Mouse (Mus musculus) hindbrain, embryonic 16.5 days (tissue): Measurements from ENCODE around the gene Jund. TPM values are rescaled to one million over a fixed set of nuclear protein-coding genes. Genes with fewer than 3 reads are reported as not detected.

Source experiments
- ATAC-seq: fragments of 200-750 bp; cut with Nextera tagmentation; 2 replicates; pipeline ENCODE4 v1.8.0; 2017; ENCODE audit warnings: moderate TSS enrichment, moderate library complexity
- H3K27ac ChIP-seq: fragments of 300-500 bp; sonication (generic); 2 replicates; pipeline ENCODE4 v1.5.1; 2014; ENCODE audit warnings: low read depth, mild to moderate bottlenecking, control low read depth, low read length, moderate library complexity
- H3K27me3 ChIP-seq: fragments of 300-500 bp; sonication (generic); replicated peaks from 2 replicates; pipeline ENCODE4 v1.6.1; 2014; ENCODE audit warnings: low read length; ENCODE audit not compliant: control insufficient read depth, insufficient read depth
- H3K36me3 ChIP-seq: fragments of 300-500 bp; sonication (generic); 2 replicates; pipeline ENCODE4 v1.6.1; 2014; ENCODE audit warnings: mild to moderate bottlenecking, low read length, moderate library complexity, mixed read lengths; ENCODE audit not compliant: control insufficient read depth, insufficient read depth
- H3K4me1 ChIP-seq: fragments of 300-500 bp; sonication (generic); 2 replicates; pipeline ENCODE4 v1.6.1; 2014; ENCODE audit warnings: low read depth, low read length; ENCODE audit not compliant: control insufficient read depth, insufficient read depth
- H3K4me2 ChIP-seq: fragments of 300-500 bp; sonication (generic); 2 replicates; pipeline ENCODE4 v1.6.1; 2014; ENCODE audit warnings: mild to moderate bottlenecking, low read length, control low read depth, moderate library complexity
- H3K4me3 ChIP-seq: fragments of 300-500 bp; sonication (generic); 2 replicates; pipeline ENCODE4 v1.5.1; 2014; ENCODE audit warnings: mild to moderate bottlenecking, low read length, control low read depth, moderate library complexity
- H3K9ac ChIP-seq: fragments of 300-500 bp; sonication (generic); 2 replicates; pipeline ENCODE4 v1.6.1; 2014; ENCODE audit warnings: low read depth, mild to moderate bottlenecking, control low read depth, low read length, moderate library complexity
- H3K9me3 ChIP-seq: fragments of 300-500 bp; sonication (generic); 2 replicates; pipeline ENCODE4 v1.6.1; 2014; ENCODE audit warnings: mild to moderate bottlenecking, low read length, moderate library complexity; ENCODE audit not compliant: control insufficient read depth
- WGBS: fragments of 180-500 bp; shearing (Covaris S2); extraction: QIAGEN DNeasy Blood & Tissue Kit; methylation state at CpG from one replicate; pipeline ENCODE4 v1.1.7; 2014; 5-methylcytosine and 5-hydroxymethylcytosine counted together
- polyA plus RNA-seq: library from polyadenylated mRNA; unstranded; fragments of >200 nt; fragmentation: Nextera tagmentation; extraction: Ambion mirVana; gene quantifications from 2 replicates; pipeline ENCODE4 v1.2.1, GENCODE M21; 2015

Gene Jund
- polyA plus RNA-seq, 1 experiment from 2014 or later = 60.0 TPM

- Histone ChIP-seq H3K4me3 (peak overlapping the region; percentile 95), H3K27me3 (no peaks in the 10 kb centered on the region), H3K27ac (peak overlapping the region; percentile 99), H3K9ac (peak overlapping the region; percentile 99), H3K9me3 (no peaks in the 10 kb centered on the region), H3K4me2 (peak overlapping the region; percentile 86), H3K4me1 (peaks cover 40% of the 10 kb centered on the region), H3K36me3 (no peaks in the 10 kb centered on the region)
- no peak for ATAC-seq
- WGBS = 52% methylated on average over 10 of the region's 10 CpGs
These were observed 2.6 kb downstream of the Jund start for GRCm38 (mm10) chr8:70701048-70701981.

GRCm38 (mm10) chr8:70701982-70702841 lies 3.5 kb downstream of the Jund start:
- no peaks in the 10 kb centered on the region for H3K36me3 ChIP-seq
- no peak overlapping the region for H3K9ac ChIP-seq
- H3K27me3 ChIP-seq = no peaks in the 10 kb centered on the region
- no peak overlapping the region; the same call in 1 of the 2 replicates for H3K4me3 ChIP-seq
- H3K9me3 ChIP-seq = no peaks in the 10 kb centered on the region
- WGBS = 76% methylated on average over 2 of the region's 2 CpGs
- no peak for ATAC-seq
- H3K4me1 ChIP-seq = peaks cover 31% of the 10 kb centered on the region
- peak overlapping the region; percentile 86 for H3K4me2 ChIP-seq
- H3K27ac ChIP-seq = no peak overlapping the region

- Histone ChIP-seq H3K9ac (no peak overlapping the region), H3K4me1 (peaks cover 26% of the 10 kb centered on the region), H3K4me3 (no peak overlapping the region), H3K27me3 (no peaks in the 10 kb centered on the region), H3K27ac (no peak overlapping the region), H3K36me3 (no peaks in the 10 kb centered on the region), H3K4me2 (peak overlapping the region; percentile 86; the same call in 1 of the 2 replicates), H3K9me3 (no peaks in the 10 kb centered on the region)
- WGBS = 80% methylated on average over 3 of the region's 3 CpGs
- no peak for ATAC-seq
These were observed 4.1 kb downstream of the Jund start for GRCm38 (mm10) chr8:70702842-70703182.

- H3K36me3 ChIP-seq = no peaks in the 10 kb centered on the region
- H3K27ac ChIP-seq = no peak within 1 kb of the TSS
- WGBS = 93% methylated on average over 3 of the region's 3 CpGs
- H3K4me3 ChIP-seq = no peak within 1 kb of the TSS
- peaks cover 22% of the 10 kb centered on the region for H3K4me1 ChIP-seq
- H3K9me3 ChIP-seq = no peaks in the 10 kb centered on the region
- ATAC-seq = no peak
- peak within 1 kb of the TSS; percentile 86 for H3K4me2 ChIP-seq
- no peaks in the 10 kb centered on the region for H3K27me3 ChIP-seq
- H3K9ac ChIP-seq = no peak within 1 kb of the TSS
These were observed 4.5 kb downstream of the Jund start, which contains the start of gene Iqcn for GRCm38 (mm10) chr8:70703287-70703686. Iqcn (plus strand) TSS chr8:70703457.

GRCm38 (mm10) chr8:70708281-70708680 lies 9.5 kb downstream of the Jund start:
- Histone ChIP-seq H3K27me3 (no peaks in the 10 kb centered on the region), H3K9me3 (no peaks in the 10 kb centered on the region), H3K4me1 (no peaks in the 10 kb centered on the region), H3K4me3 (no peak overlapping the region), H3K36me3 (no peaks in the 10 kb centered on the region), H3K9ac (no peak overlapping the region), H3K4me2 (no peak overlapping the region), H3K27ac (no peak overlapping the region)
- no peak for ATAC-seq
- 92% methylated on average over 14 of the region's 14 CpGs for WGBS

- H3K4me3 ChIP-seq = no peak overlapping the region
These were observed 11.0 kb downstream of the Jund start for GRCm38 (mm10) chr8:70709794-70710193.

GRCm38 (mm10) chr8:70710296-70710695 lies 11.5 kb downstream of the Jund start:
- H3K27ac ChIP-seq = no peak overlapping the region
- H3K4me3 ChIP-seq = no peak overlapping the region
- ATAC-seq = no peak
- H3K9ac ChIP-seq = no peak overlapping the region
- H3K27me3 ChIP-seq = no peaks in the 10 kb centered on the region
- H3K4me1 ChIP-seq = no peaks in the 10 kb centered on the region
- H3K4me2 ChIP-seq = no peak overlapping the region
- H3K36me3 ChIP-seq = no peaks in the 10 kb centered on the region
- WGBS = 85% methylated on average over 1 of the region's 1 CpGs
- H3K9me3 ChIP-seq = no peaks in the 10 kb centered on the region

More at GRCm38 (mm10) chr8:70709794-70710193, 11.0 kb downstream of the Jund start:
- Histone ChIP-seq H3K36me3 (no peaks in the 10 kb centered on the region), H3K27me3 (no peaks in the 10 kb centered on the region), H3K9me3 (no peaks in the 10 kb centered on the region), H3K27ac (no peak overlapping the region), H3K9ac (no peak overlapping the region), H3K4me2 (no peak overlapping the region), H3K4me1 (no peaks in the 10 kb centered on the region)
- WGBS = 88% methylated on average over 9 of the region's 9 CpGs
- no peak for ATAC-seq

- H3K9me3 ChIP-seq = no peaks in the 10 kb centered on the region
- no peak overlapping the region; the same call in 1 of the 2 replicates for H3K9ac ChIP-seq
- no peak overlapping the region for H3K4me2 ChIP-seq
- H3K27me3 ChIP-seq = no peaks in the 10 kb centered on the region
- 83% methylated on average over 11 of the region's 11 CpGs for WGBS
- ATAC-seq = no peak
- no peaks in the 10 kb centered on the region for H3K4me1 ChIP-seq
- H3K27ac ChIP-seq = no peak overlapping the region
- no peaks in the 10 kb centered on the region for H3K36me3 ChIP-seq
- H3K4me3 ChIP-seq = no peak overlapping the region
These were observed 12.3 kb downstream of the Jund start for GRCm38 (mm10) chr8:70711041-70711440.

- H3K4me2 ChIP-seq = no peak overlapping the region
- no peak overlapping the region for H3K4me3 ChIP-seq
- H3K27ac ChIP-seq = no peak overlapping the region
- ATAC-seq = no peak
- H3K4me1 ChIP-seq = no peaks in the 10 kb centered on the region; the same call in 1 of the 2 replicates
- no peaks in the 10 kb centered on the region for H3K9me3 ChIP-seq
- no peak overlapping the region for H3K9ac ChIP-seq
- no peaks in the 10 kb centered on the region for H3K36me3 ChIP-seq
- H3K27me3 ChIP-seq = no peaks in the 10 kb centered on the region; the same call in 1 of the 2 replicates
- 78% methylated on average over 7 of the region's 7 CpGs for WGBS
These were observed 15.2 kb downstream of the Jund start for GRCm38 (mm10) chr8:70713991-70714390.
